Mouse (Mus musculus) brain, embryonic 14.5 days (tissue): Measurements from ENCODE around the gene Adgrg5. TPM values are rescaled to one million over a fixed set of nuclear protein-coding genes. Genes with fewer than 3 reads are reported as not detected.

Experiments used
- DNase-seq: peaks from one replicate; pipeline ENCODE4 v3.0.0-alpha.2; 2011; ENCODE audit warnings: low read depth
- CTCF ChIP-seq: fragments of 200-500 bp; IDR thresholded peaks from 2 replicates; pipeline ENCODE4 v1.5.1; 2012; ENCODE audit warnings: inconsistent platforms, mild to moderate bottlenecking, moderate library complexity, borderline replicate concordance; ENCODE audit not compliant: insufficient read depth, insufficient read length; ENCODE audit errors: extremely low read depth
- POLR2A ChIP-seq: fragments of 200-500 bp; IDR thresholded peaks from 2 replicates; pipeline ENCODE4 v1.6.1; 2012; ENCODE audit warnings: mild to moderate bottlenecking, inconsistent platforms, borderline replicate concordance; ENCODE audit not compliant: poor library complexity, insufficient read depth, insufficient read length, severe bottlenecking; ENCODE audit errors: extremely low read depth
- polyA plus RNA-seq: library from polyadenylated mRNA; depleted of rRNA; stranded (reverse); fragments of >200 nt; gene quantifications from 2 replicates; pipeline ENCODE4 v1.2.3, GENCODE M21; 2012

The Adgrg5 gene
- polyA plus RNA-seq, 1 experiment, result 0.27 TPM

- peak; percentile 15 for DNase-seq
- no peak for TF ChIP-seq POLR2A
- no peak for TF ChIP-seq CTCF
These were observed 53.3 kb downstream of the Adgrg5 start for GRCm38 (mm10) chr8:94976651-94977417.

- DNase-seq, result peak; percentile 89
- TF ChIP-seq CTCF (no peak), POLR2A (no peak)
These were observed 54.6 kb downstream of the Adgrg5 start for GRCm38 (mm10) chr8:94978131-94978530.

- TF ChIP-seq CTCF (no peak), POLR2A (no peak)
- DNase-seq, result no peak
These were observed 55.3 kb downstream of the Adgrg5 start for GRCm38 (mm10) chr8:94978593-94979319.

- TF ChIP-seq CTCF (no peak), POLR2A (no peak)
- no peak for DNase-seq
These were observed 56.7 kb downstream of the Adgrg5 start for GRCm38 (mm10) chr8:94980176-94980575.

DNA sequence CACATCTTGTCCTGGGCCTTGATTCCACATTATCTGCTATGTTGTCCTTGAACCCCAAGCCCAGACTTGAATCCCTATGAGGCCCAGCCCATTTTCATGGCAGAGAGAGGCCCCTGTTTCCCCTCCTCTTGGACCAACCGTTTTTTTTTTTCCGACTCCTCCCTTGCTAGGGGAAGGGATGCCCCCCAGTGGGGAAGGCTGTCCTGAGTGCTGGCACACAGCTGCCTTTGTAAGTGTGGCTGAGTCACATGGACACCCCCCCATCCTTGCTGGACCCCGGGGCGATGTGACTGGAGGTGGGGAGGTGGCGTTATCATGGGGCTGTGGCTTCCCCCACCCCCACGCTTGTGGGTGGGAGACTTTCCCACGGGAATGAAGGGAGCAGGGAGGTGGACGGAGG lies 57.5 kb downstream of the Adgrg5 start:
- no peak for DNase-seq
- no peak for TF ChIP-seq CTCF

DNA sequence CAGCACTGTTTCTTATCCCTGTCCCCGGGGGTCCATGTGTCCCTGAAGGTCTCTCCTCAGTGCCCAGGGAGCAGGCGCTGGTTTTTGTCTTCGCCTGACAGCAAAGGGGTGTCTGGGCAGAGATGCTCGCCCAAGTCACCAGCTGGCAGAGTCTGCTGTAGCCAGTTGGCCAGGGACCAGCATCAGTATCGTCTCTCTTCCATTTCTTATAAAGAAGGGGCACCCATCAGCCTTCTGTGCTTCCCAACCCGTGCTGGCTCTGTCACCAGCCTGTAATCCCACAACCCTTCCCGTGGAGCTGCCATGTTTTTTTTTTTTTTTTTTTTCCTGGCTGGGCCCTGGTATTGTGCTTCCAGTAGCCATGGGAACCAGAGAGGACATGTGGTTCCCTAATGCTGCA lies 58.4 kb downstream of the Adgrg5 start:
- DNase-seq, result peak; percentile 87
- TF ChIP-seq CTCF (no peak), POLR2A (no peak)

DNA sequence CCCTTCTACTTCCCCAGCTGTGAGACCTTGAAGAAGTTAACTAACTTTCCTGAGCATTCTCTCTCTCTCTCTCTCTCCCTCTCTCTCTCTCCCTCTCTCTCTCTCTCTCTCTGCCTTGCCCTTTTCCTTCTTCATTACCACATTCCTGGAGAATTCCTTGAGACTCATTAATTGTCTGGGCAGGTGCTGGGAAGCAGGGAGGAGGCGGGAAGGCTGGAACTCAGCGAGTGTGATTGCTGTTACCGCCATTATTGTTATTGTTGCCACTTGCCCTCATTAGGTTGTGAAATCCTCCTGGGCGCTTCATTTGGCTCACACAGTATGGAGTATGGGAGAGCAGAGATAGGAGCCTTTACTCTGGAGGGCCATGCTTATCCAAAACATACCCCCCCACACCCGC lies 59.7 kb downstream of the Adgrg5 start:
- DNase-seq, result peak; percentile 61
- TF ChIP-seq CTCF, result no peak
- TF ChIP-seq POLR2A, result no peak

GRCm38 (mm10) chr8:94983881-94984516 lies 60.5 kb downstream of the Adgrg5 start:
- no peak for TF ChIP-seq POLR2A
- TF ChIP-seq CTCF, result no peak
- peak; percentile 87 for DNase-seq

GRCm38 (mm10) chr8:94985023-94985422 lies 61.5 kb downstream of the Adgrg5 start:
- TF ChIP-seq CTCF (no peak), POLR2A (no peak)
- no peak for DNase-seq

DNA sequence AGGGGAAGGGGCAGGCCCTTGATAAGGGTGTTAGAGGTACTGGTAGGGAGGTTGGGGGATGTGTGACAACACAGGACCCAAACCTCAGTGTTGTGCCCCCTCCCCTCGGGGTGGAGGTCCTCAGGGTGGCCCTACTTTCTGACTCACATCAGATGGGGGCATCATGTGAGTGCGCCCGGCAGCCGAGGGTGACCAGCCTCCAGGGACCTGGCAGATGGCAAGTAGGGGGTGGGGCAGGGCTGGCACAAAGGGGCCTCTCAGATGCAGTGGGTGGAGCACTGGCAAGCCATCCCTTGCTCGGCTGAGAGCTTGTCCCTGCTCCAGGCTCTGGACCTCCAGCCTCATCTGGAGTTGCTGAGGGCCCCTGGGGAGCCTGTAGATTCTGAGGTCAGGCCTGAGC lies 63.2 kb downstream of the Adgrg5 start:
- peak; percentile 87 for DNase-seq
- TF ChIP-seq CTCF (no peak), POLR2A (no peak)

GRCm38 (mm10) chr8:94987553-94987952 lies 64.1 kb downstream of the Adgrg5 start:
- no peak for DNase-seq
- TF ChIP-seq CTCF, result no peak
- no peak for TF ChIP-seq POLR2A

DNA sequence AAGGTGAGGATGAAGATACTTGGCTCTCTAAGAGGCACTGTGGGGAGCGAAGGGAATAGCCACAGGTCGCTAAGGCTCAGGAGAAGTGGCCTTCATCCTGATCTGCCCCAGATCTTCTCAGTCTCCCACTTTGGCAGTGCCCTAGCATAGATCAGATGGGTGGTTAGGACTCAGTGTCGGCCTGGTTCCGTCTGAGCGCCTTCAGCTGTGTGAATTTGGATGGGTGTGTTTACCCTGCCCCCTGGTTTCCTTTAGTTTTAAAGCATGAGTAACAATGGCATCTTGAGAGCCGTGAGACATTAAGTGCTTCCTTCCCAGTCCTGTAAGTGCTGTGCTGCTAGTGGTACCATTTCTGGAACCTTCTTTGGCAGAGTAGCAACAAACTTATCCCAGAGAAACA lies 65.1 kb downstream of the Adgrg5 start:
- no peak for TF ChIP-seq CTCF
- no peak for TF ChIP-seq POLR2A
- no peak for DNase-seq

DNA sequence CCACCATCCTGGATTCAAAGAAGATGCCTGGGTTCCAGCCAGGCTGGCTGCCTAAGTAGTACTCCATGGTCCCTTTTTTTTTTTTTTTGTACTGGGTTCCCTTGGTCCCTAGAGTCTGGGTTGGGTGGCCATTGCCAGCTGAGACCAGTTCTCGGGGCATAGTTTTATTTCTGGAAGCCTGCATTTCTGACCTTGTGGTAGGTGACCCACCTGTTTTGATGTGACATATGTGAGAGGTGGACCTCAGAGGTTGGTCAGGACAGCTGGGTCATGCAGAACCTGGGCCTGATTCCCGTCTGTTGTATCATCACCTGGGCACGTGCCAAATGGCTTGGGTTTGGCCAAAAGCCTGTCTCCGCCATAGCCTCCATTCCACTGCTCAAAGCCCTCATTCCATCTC lies 66.2 kb downstream of the Adgrg5 start:
- TF ChIP-seq CTCF (no peak), POLR2A (no peak)
- DNase-seq, result no peak
